In the genomic region with DNA sequence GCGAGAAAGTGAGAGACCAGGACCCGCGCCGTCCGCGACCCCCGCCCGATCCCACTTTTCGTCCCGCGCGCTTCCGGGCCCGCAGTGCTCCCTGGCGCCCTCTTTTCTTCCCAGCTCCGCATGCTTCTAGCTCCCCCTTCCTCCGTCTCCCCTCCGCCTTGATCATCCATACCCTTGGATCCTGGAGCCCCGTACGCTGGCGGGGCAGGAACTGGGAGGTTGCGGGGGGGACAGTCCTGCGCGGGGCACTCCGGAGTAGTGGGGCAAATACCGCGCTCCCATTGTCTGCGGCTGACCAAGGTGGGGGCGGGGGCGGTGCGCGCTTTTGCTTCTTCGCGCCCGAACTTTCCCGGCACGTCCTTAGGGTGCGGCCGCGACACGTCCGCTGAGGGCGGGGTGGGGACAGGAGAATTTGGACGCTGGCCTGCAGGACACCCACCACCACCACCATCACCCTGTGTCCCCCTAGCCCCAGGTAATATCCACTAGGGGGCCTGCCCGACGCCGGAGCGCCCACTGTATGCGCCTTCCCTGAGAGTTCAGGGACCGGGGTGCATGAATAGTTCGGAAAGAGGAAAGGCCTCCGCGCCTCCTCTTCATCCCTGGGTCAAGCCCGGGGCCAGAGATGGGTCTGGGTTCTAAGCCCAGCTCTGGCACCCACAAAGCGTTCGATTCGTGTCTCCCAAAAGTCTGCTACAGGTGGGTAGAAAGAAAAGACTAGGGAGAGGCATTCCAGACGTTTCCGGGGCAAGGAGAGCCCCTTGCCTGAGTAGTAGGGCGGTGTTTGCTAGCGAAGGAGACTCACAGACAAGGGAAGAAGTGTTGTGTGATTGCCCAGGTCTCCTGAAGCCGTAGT, we compare ENCODE assay signal across 8 mouse cellular contexts. TPM values are rescaled to one million over a fixed set of nuclear protein-coding genes. Genes with fewer than 3 reads are reported as not detected.
DNase-seq lines count a peak whose midpoint lies in the region; ATAC-seq and TF ChIP-seq lines count a peak whose summit lies in the region.

No protein-coding gene starts in this region.

- H3K27me3 ChIP-seq in embryonic facial prominence, embryonic 15.5 days, result no peaks in the 10 kb centered on the region
- H3K27me3 ChIP-seq in heart, postnatal 0 days (ENCODE audit: control insufficient read depth, insufficient read depth, low read length), result no peaks in the 10 kb centered on the region

- H3K9ac ChIP-seq in embryonic facial prominence, embryonic 15.5 days, result peak overlapping the region; percentile 95
- H3K9ac ChIP-seq in heart, postnatal 0 days (replicated peaks; ENCODE audit: low read depth, low read length), result peak overlapping the region; percentile 94

- TF ChIP-seq CTCF in heart, postnatal 0 days (IDR thresholded peaks at IDR 0.05; ENCODE audit: low read depth), result peak; percentile 22; the same call in 1 of the 2 replicates

- WGBS in embryonic facial prominence, embryonic 15.5 days, result under 1% methylated on average over 62 of the region's 62 CpGs
- WGBS in heart, postnatal 0 days, result 0% methylated on average over 58 of the region's 62 CpGs

- peaks cover 21% of the 10 kb centered on the region for H3K4me1 ChIP-seq in embryonic facial prominence, embryonic 15.5 days
- peaks cover 9% of the 10 kb centered on the region for H3K4me1 ChIP-seq in heart, postnatal 0 days (ENCODE audit: control insufficient read depth, insufficient read depth)

- peak overlapping the region; percentile 99 for H3K27ac ChIP-seq in embryonic facial prominence, embryonic 15.5 days (replicated peaks)
- peak overlapping the region; percentile 97 for H3K27ac ChIP-seq in heart, postnatal 0 days (ENCODE audit: low read depth)

- ATAC-seq in embryonic facial prominence, embryonic 15.5 days (ENCODE audit: insufficient number of reproducible peaks, low FRiP score, low TSS enrichment, low read depth), result peak; percentile 67
- ATAC-seq in heart, postnatal 0 days (ENCODE audit: insufficient read depth, low read depth), result peak; percentile 65
- ATAC-seq in megakaryocyte progenitor cell, adult 5-6 weeks (replicated peaks; ENCODE audit: poor library complexity), result peak; percentile 11; the same call in 1 of the 2 replicates

- no peak for TF ChIP-seq EP300 in heart, postnatal 0 days (IDR thresholded peaks at IDR 0.05; ENCODE audit: low read depth)

- DNase-seq in CD4-positive helper T cell, adult 2 months (ENCODE audit: low read depth, low spot score), result peak; percentile 70
- DNase-seq in adipocyte (ENCODE audit: low spot score), result peak; percentile 41
- peak; percentile 39 for DNase-seq in heart, postnatal 0 days (ENCODE audit: low spot score)
- DNase-seq in kidney, postnatal 36 days, result peak; percentile 36 to 64
- DNase-seq in spleen, postnatal 14 days (ENCODE audit: low spot score in 2 of 2), result peak; percentile 13 to 40
- no peak for DNase-seq in MN1 (ENCODE audit: low spot score)

- H3K4me2 ChIP-seq in embryonic facial prominence, embryonic 15.5 days (replicated peaks), result peak overlapping the region; percentile 66
- peak overlapping the region; percentile 89 for H3K4me2 ChIP-seq in heart, postnatal 0 days (ENCODE audit: low read depth, low read length)

- H3K36me3 ChIP-seq in embryonic facial prominence, embryonic 15.5 days, result peaks cover 24% of the 10 kb centered on the region
- H3K36me3 ChIP-seq in heart, postnatal 0 days (replicated peaks; ENCODE audit: control insufficient read depth, insufficient read depth, low read length), result peaks cover 25% of the 10 kb centered on the region

- peak overlapping the region; percentile 89 for H3K4me3 ChIP-seq in embryonic facial prominence, embryonic 15.5 days (replicated peaks)
- H3K4me3 ChIP-seq in heart, postnatal 0 days (ENCODE audit: low read depth, low read length), result peak overlapping the region; percentile 85

- H3K9me3 ChIP-seq in embryonic facial prominence, embryonic 15.5 days (replicated peaks), result no peaks in the 10 kb centered on the region
- no peaks in the 10 kb centered on the region for H3K9me3 ChIP-seq in heart, postnatal 0 days (replicated peaks; ENCODE audit: control insufficient read depth, low read length)

RNA-seq across cellular contexts. Expression of gene Tpm4, which starts 0.9 kb away (rescaled TPM):
- polyA plus RNA-seq in embryonic facial prominence, embryonic 15.5 days (2015; fragmentation: Nextera tagmentation; extraction: Ambion mirVana), result 600 and 613 TPM in 2 replicates
- 179 and 195 TPM in 2 replicates for total RNA-seq in heart, postnatal 0 days (2014; rRNA removed; ENCODE audit: low replicate concordance)
- 222 and 224 TPM in 2 replicates for polyA plus RNA-seq in heart, postnatal 0 days (2015; fragmentation: Nextera tagmentation; extraction: Ambion mirVana)
- 37.0 and 46.0 TPM in 2 replicates for total RNA-seq in megakaryocyte progenitor cell, adult 5-6 weeks (2015)
- 64.2 and 73.9 TPM in 2 replicates for total RNA-seq in megakaryocyte progenitor cell, adult 5-6 weeks (2017)

RNA-seq across cellular contexts. Expression of gene Rab8a, which starts 25.3 kb away (rescaled TPM):
- 113 and 116 TPM in 2 replicates for polyA plus RNA-seq in embryonic facial prominence, embryonic 15.5 days (2015; fragmentation: Nextera tagmentation; extraction: Ambion mirVana)
- total RNA-seq in heart, postnatal 0 days (2014; rRNA removed; ENCODE audit: low replicate concordance), result 32.2 and 33.9 TPM in 2 replicates
- polyA plus RNA-seq in heart, postnatal 0 days (2015; fragmentation: Nextera tagmentation; extraction: Ambion mirVana), result 50.8 and 51.2 TPM in 2 replicates
- total RNA-seq in megakaryocyte progenitor cell, adult 5-6 weeks (2015), result 34.3 and 47.3 TPM in 2 replicates
- total RNA-seq in megakaryocyte progenitor cell, adult 5-6 weeks (2017), result 329 and 425 TPM in 2 replicates

RNA-seq across cellular contexts. Expression of gene Olfr374, which starts 28.8 kb away (rescaled TPM):
- 0.08 TPM in 1 of 2 replicates, not detected in the other for polyA plus RNA-seq in embryonic facial prominence, embryonic 15.5 days (2015; fragmentation: Nextera tagmentation; extraction: Ambion mirVana)
- total RNA-seq in heart, postnatal 0 days (2014; rRNA removed; ENCODE audit: low replicate concordance), result not detected in 2 replicates
- polyA plus RNA-seq in heart, postnatal 0 days (2015; fragmentation: Nextera tagmentation; extraction: Ambion mirVana), result 0.01 TPM in 1 of 2 replicates, not detected in the other
- total RNA-seq in megakaryocyte progenitor cell, adult 5-6 weeks (2015), result not detected in 2 replicates
- not detected in 2 replicates for total RNA-seq in megakaryocyte progenitor cell, adult 5-6 weeks (2017)

RNA-seq across cellular contexts. Expression of gene Olfr373, which starts 52.7 kb away (rescaled TPM):
- 0.17 TPM in 1 of 2 replicates, not detected in the other for polyA plus RNA-seq in embryonic facial prominence, embryonic 15.5 days (2015; fragmentation: Nextera tagmentation; extraction: Ambion mirVana)
- not detected in 2 replicates for total RNA-seq in heart, postnatal 0 days (2014; rRNA removed; ENCODE audit: low replicate concordance)
- not detected in 2 replicates for polyA plus RNA-seq in heart, postnatal 0 days (2015; fragmentation: Nextera tagmentation; extraction: Ambion mirVana)
- total RNA-seq in megakaryocyte progenitor cell, adult 5-6 weeks (2015), result not detected in 2 replicates
- total RNA-seq in megakaryocyte progenitor cell, adult 5-6 weeks (2017), result not detected in 2 replicates

RNA-seq across cellular contexts. Expression of gene Hsh2d, which starts 53.8 kb away (rescaled TPM):
- polyA plus RNA-seq in embryonic facial prominence, embryonic 15.5 days (2015; fragmentation: Nextera tagmentation; extraction: Ambion mirVana), result 0.26 TPM in 1 of 2 replicates, not detected in the other
- total RNA-seq in heart, postnatal 0 days (2014; rRNA removed; ENCODE audit: low replicate concordance), result not detected in 2 replicates
- 0.05 and 0.12 TPM in 2 replicates for polyA plus RNA-seq in heart, postnatal 0 days (2015; fragmentation: Nextera tagmentation; extraction: Ambion mirVana)
- 6.6 and 8.7 TPM in 2 replicates for total RNA-seq in megakaryocyte progenitor cell, adult 5-6 weeks (2015)
- total RNA-seq in megakaryocyte progenitor cell, adult 5-6 weeks (2017), result 4.5 and 5.9 TPM in 2 replicates

Comparison
In these comparisons a context has a peak if more than half of its experiments do, and no peak if none do; other contexts are left out.
1. ATAC-seq: peak in every context shown above with its lines; median percentile 67 in embryonic facial prominence, embryonic 15.5 days; 65 in heart, postnatal 0 days; 11 in megakaryocyte progenitor cell, adult 5-6 weeks.